ENCODE assay signal across 8 mouse cellular contexts in genomic region chr16:13505055-13505454, GRCm38 (mm10).
A peak's percentile ranks its signal among the peaks of the same experiment; 100 is the strongest.
DNase-seq lines count a peak whose midpoint lies in the region.

No protein-coding gene starts in this region.

- DNase-seq in cerebellum, adult 18-20 months: peak; percentile 28 to 48
- DNase-seq in cerebellum, postnatal 10 days: no peak
- peak; percentile 96 for DNase-seq in 3T3-L1 (ENCODE audit: low read depth, low spot score)
- peak; percentile 71 for DNase-seq in adrenal gland, postnatal 25 days
- peak; percentile 56 for DNase-seq in gastrocnemius, postnatal 14 days
- no peak for DNase-seq in retina, embryonic 14.5 days (ENCODE audit: low spot score)
- no peak for DNase-seq in testis, postnatal 14 days (ENCODE audit: low spot score)
- no peak for DNase-seq in ovary, postnatal 36 days (ENCODE audit: low spot score)

- intact Hi-C loops in gastrocnemius, postnatal 14 days (cut with DNase I; ENCODE audit: low total_unique reads): no loop called here

Comparison
In these comparisons a context has a peak if more than half of its experiments do, and no peak if none do; other contexts are left out.
1. DNase-seq: peak in cerebellum, adult 18-20 months (2 of 2), 3T3-L1 (single experiment), adrenal gland, postnatal 25 days (single experiment) and gastrocnemius, postnatal 14 days (single experiment); none in cerebellum, postnatal 10 days (0 of 2), retina, embryonic 14.5 days (single experiment), testis, postnatal 14 days (single experiment) and ovary, postnatal 36 days (single experiment).